Mouse (Mus musculus) CD4-positive helper T cell, adult 2 months (primary cell): ENCODE results near the gene Itsn1.

Source experiments
- DNase-seq: peaks from one replicate; pipeline ENCODE4 v3.0.0-alpha.2; 2012; ENCODE audit warnings: low read depth, missing footprints, low spot score

Itsn1 gene

GRCm38 (mm10) chr16:91846089-91846741, 117.1 kb downstream of the Itsn1 start:
- DNase-seq, result no peak

- no peak for DNase-seq
Measured at GRCm38 (mm10) chr16:91847525-91848225, 118.6 kb downstream of the Itsn1 start.

- no peak for DNase-seq
Measured at GRCm38 (mm10) chr16:91848505-91848904, 119.4 kb downstream of the Itsn1 start.

GRCm38 (mm10) chr16:91848906-91849603, 120.0 kb downstream of the Itsn1 start:
- DNase-seq, result no peak

GRCm38 (mm10) chr16:91850175-91850574, 121.1 kb downstream of the Itsn1 start:
- no peak for DNase-seq

GRCm38 (mm10) chr16:91851456-91852231, 122.6 kb downstream of the Itsn1 start:
- no peak for DNase-seq

- no peak for DNase-seq
Measured at GRCm38 (mm10) chr16:91852753-91853152, 123.7 kb downstream of the Itsn1 start.

GRCm38 (mm10) chr16:91853223-91853622, 124.1 kb downstream of the Itsn1 start:
- DNase-seq, result no peak

GRCm38 (mm10) chr16:91858695-91859094, 129.6 kb downstream of the Itsn1 start:
- no peak for DNase-seq

- no peak for DNase-seq
Measured at GRCm38 (mm10) chr16:91859203-91859602, 130.1 kb downstream of the Itsn1 start.

- no peak for DNase-seq
Measured at GRCm38 (mm10) chr16:91859958-91860357, 130.9 kb downstream of the Itsn1 start.

- DNase-seq, result no peak
Measured at GRCm38 (mm10) chr16:91860471-91861125, 131.5 kb downstream of the Itsn1 start.

GRCm38 (mm10) chr16:91861784-91862371, 132.8 kb downstream of the Itsn1 start:
- no peak for DNase-seq

- DNase-seq, result no peak
Measured at GRCm38 (mm10) chr16:91862836-91863235, 133.8 kb downstream of the Itsn1 start.

GRCm38 (mm10) chr16:91864646-91865332, 135.7 kb downstream of the Itsn1 start:
- no peak for DNase-seq

- DNase-seq, result no peak
Measured at GRCm38 (mm10) chr16:91865570-91866257, 136.6 kb downstream of the Itsn1 start.

- no peak for DNase-seq
Measured at GRCm38 (mm10) chr16:91866258-91866634, 137.2 kb downstream of the Itsn1 start.

- no peak for DNase-seq
Measured at GRCm38 (mm10) chr16:91867672-91868071, 138.6 kb downstream of the Itsn1 start.
